Mouse (Mus musculus) right cerebral cortex, postnatal 36 days (tissue): ENCODE measurements at regions not wholly inside any gene's neighbourhood (a gene's known extent, or its start where the extent isn't known, plus 50 kb on each side); places are given as distances from the start of the nearest gene placed in this dataset.

Experiments used
- DNase-seq, 2 experiments: peaks; one replicate each; pipeline ENCODE4 v3.0.0; 2022; ENCODE audit warnings: low spot score in 2 of 2, mixed read lengths in 1 of 2

DNA sequence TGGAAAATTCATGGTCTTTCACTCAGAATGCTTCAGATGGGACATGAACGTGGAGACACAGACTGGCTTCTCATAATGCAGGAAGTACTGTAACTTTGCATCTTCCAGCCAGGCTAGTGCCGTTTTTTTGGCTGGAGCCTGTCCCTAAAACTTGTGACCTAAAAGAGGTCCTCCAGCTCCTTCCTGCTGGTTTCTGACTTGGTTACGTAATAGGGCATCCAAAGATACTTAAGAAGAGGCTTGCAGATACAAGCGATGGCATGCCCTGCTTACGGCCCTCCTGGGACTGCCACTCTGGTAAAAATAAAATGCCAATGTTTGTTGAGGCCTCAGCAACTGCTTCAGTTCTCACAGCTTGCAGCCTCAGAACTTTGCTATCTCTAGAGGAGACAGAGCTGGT lies 177.3 kb upstream of the Arl4c start:
- no peak for DNase-seq

DNA sequence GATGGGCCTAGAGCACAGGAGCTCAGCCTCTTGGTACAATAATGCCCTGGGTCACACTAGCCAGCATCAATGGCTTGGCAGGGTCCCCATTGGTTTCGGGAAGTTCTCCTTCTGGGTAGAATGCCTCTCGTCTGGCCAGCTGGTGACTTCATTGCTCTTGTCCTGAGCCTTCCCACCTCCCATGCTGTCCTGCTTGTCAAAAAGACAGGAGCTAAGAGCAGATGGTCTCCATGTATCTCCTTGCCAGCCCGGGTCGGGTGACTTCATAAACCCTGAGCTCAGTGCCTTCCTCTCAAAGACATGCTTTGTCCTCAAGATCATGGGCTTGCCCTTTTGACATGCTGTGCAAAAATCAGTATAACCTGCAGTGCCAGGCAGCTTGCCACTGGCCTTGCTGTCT lies 179.2 kb upstream of the Sh3bp4 start:
- DNase-seq, result no peak

DNA sequence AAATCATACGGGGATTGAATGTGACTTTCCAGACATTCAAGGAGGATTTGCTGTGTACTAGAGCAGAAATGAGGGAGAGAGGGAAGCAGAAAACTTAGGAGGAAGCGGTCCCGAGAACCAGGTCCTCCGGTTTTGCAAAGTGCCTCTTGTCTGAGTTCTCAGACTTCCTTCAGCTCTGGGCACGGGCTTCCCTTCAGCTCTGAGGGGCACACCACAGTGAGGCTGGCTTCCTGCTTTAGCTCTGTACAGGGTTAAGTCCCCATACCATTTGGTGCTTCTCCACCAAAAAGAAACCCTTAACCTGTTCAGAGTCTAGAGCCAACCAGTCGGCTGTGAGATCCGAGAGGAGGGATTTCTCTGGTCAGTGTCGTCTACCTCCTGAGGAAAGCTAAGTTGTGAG lies 167.8 kb upstream of the Sh3bp4 start:
- DNase-seq, result no peak

DNA sequence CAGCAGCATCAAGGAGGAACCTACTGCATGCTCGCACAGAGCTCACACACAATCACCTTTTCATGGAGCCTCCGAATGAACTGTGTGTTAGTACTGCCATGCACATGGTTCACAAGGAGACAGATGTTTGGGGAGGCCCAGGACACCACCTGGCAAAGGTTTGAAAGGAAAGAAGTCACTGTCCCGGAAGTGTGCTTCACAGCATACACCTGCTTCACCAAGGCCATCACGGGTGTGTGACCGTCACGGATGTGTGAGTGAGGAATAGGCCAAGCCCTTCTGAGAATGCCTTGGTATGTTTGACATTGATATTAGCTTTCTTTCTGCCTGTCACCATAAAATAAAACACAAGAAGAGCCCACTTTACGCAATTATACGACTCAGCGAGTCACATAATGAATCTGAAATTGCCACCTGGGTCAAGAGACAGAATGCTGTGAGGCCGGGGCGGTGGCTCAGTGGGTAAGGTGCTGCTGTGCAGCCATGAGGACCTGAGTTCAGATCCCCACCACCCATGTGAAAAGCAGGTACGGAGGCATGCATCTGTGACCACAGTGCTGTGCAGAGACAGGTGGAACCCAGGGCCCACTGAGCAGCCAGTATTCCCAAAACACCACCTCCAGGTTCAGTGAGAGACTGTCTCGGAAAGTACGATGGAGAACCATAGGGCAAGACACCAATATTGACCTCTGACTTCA lies 162.3 kb upstream of the Sh3bp4 start:
- DNase-seq, result no peak

DNA sequence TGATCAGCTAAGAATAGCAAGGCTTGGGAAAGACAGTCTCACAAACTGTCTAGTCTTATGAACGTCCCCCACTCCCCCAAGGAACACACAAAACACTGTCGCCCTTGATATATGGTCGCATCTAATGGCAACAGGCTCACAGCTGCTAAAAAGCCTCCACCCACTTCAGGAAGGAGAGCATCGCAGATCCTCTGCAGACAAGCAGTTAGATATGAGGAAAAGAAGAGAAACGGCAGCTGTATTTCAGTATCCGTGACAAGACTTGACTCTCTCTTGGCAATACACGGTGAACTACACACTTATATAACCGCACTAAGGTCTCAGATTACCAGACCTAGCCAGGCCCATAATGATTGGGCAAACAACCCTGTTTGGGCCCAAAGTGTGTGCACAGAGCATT lies 161.5 kb upstream of the Sh3bp4 start:
- no peak for DNase-seq

DNA sequence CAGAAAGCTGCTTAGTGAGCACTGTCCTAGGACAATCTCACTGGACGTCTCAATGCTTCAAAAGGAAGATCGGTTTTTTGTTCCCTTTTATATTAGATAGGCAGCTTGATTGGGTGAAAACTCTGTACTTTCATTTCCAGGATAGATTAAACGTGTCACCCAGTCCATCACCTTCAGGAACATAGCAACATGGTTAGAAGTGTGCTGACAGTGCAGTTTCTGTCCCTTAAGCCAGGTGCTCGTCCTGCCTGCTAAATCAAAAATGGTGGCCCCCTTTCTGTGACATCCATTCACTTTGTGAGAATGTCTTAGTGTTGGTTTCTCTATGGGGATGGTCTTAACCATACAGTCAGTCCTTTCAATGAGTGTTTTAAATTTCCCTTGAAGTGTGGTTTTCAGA lies 160.9 kb upstream of the Sh3bp4 start:
- DNase-seq, result no peak

DNA sequence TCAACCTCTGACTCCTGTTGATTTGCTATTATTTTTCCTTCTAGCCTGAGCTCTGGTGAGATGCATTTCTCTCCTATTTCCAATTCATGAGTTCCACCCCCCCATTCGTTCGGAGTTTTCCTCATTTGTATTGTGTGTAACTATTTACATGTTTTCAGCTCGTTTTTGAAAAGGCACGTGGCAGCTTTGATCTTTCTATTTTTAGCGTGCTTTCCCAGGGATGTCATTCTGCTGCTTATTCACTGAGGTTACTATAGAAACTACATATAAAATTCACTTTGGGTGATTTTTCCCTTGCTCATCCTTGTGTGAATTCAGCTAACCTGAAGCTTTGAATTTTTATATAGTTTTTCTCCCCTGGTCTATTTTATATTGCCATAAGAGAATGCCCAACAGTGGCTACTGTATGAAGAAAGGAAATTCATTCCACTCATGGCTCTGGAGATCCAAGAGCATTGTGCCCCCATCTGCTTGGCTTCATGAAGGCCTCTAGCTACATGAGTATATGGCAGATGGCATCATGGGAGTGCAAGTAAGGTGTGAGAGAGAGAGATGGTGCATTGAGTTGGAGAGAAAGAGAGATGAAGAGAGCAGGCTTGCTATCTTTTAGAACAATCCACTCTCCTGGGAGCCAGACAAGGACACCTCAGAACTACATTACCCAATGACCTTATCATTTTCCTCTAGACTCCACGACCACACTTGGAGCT lies 160.2 kb upstream of the Sh3bp4 start:
- no peak for DNase-seq

DNA sequence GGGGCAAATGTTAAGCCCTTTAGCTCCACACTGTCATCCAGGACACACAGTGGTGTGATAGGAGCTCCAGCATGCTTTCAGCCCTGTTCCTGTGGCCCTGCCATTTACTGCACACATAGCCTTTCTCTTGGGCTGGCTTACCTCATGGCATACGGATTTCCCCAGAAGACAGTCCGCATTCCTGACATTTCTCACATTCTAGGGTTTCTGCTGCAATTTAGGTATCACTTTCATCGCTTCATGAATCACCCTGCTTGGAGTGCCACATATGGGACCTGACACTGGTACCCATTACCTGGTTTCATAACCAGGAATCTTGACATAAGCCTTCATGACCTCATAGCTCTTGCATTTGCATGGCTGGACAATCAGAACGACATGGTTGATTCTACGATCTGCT lies 158.5 kb upstream of the Sh3bp4 start:
- DNase-seq, result no peak

DNA sequence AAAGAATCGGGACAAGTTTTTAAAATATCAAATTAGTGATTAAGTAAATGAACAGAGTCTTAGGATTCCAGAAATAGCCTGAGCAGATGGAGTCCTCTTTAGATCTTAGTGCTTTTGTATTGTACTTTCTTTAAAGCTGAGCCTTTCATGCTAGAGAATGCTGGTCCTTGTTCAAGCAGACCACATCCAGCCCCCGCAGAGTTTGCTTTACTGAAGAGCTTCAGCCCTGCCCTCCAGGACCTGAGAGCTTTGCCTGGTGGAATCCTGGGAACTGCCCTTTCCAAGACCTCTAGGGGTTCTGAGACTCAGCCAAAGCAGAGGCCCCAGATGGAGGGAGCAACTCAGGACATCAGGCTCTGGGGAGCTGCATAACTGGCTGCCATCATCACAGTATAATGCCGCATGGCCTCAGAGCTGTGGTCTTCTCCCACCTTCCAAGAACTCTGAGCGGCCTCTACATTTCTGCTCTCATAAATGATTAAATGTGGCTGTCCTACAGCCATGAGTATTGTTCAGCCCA lies 153.6 kb upstream of the Sh3bp4 start:
- no peak for DNase-seq

DNA sequence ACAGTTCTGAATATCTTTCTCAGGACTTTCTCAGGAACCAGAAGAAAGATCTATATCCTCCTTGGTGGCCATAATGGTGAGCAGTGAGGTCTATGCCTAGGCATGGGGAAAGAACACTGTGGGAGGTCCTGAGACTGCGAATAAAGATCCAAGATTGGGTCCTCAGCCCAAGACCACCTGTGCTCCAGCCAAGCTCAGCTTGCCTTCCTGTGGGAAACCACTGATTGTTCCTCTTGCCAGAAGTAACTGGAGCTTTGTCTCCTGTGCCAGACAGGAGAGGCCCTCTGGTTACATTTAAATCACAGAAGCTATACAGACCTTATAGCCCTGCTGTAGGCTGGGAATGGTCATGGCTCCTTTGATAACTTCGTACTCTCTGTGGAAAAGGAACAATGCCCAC lies 148.8 kb upstream of the Sh3bp4 start:
- DNase-seq, result no peak

DNA sequence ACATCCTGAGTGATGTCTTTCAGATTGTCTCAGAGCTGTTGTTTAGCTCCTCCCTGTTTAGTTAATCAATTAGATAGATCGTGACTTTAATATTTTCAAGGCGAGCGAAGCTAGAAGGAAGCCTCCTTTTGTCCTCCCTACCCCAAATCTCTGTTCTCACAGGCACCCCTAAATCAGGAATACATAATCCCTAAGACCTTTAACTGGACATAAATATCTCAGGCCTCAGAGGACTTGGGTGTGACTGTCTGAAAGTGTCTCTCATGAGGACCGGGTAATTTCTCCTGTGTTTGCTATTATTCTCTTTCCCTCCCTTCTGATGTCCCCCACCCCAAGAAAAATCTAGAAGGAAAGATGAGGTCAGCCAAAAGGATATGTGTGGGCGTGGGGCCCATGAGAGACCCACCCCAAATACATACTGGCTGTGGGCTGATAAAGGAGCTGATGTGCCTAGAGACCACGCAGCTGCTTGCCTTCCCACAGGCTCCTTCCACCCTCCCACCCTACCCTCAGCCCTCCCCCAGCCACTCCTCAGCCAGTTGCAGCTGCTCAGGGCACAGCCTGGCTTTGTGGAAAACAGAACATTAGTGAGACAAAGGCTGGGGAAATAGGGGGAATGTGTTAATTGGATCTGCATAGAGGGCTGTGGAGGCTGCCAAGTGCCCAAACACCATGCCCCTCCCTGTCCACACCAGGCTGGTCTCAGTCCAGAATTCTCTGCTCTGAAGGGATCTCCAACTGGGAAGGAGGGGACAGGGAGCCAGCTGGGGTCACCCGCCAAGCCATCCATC lies 146.2 kb upstream of the Sh3bp4 start:
- DNase-seq, result no peak

DNA sequence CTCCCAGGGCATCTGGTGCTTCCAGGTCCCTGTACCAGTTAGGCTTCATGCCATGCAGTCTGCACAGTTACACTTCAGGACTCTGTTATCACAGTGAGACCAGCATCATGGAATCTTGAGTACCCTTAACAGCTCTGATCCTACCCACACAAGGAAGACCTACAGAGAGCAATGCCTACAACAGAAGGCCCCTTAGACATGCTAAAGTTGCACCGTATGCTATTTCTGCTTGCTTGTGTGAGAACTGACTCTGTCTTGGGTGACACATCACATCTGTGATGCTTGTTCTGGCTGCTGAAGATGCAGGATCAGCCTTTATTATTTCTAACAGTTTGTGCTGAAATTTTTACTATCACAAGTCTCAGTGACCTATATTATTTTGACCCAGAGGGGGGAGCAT lies 135.0 kb upstream of the Sh3bp4 start:
- DNase-seq, result no peak

DNA sequence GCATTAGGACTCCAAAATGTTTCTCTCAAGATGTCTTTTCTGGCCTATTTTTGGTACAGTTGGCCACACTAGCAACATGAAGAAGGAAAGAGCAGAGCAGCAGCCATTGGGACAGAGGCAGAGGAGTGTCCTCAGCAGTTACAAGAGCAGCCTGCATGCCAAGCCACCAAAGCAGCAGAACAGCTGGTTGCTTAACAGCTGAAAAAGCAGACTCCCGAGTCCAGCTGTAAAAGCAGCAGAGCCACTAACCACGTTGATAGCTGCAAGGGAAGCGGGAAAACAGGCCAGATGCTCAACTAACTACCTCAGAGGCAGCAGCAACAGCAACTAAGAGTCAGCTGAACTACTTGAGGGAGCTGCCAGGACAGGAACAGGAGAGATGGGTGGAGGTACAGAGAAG lies 134.4 kb upstream of the Sh3bp4 start:
- no peak for DNase-seq

DNA sequence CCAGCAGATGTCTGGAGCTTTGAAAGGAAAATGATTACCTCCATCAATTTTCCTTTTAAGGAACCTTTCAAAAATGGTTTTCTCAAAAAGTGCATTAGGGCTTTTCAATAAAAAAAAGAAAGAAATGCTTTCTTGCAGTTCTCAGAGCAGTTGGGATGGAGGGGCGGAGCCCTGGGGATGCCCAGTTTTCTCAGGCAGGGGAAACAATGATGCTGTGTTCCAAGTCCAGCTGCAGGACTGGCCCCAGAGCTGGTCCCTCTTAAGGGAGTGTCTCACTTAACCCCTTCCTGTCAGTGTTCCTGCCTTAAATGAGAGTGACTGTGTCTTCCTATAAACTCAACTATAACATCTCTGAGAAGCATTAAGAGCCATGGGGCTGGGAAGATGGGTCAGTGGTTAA lies 132.9 kb upstream of the Sh3bp4 start:
- no peak for DNase-seq

DNA sequence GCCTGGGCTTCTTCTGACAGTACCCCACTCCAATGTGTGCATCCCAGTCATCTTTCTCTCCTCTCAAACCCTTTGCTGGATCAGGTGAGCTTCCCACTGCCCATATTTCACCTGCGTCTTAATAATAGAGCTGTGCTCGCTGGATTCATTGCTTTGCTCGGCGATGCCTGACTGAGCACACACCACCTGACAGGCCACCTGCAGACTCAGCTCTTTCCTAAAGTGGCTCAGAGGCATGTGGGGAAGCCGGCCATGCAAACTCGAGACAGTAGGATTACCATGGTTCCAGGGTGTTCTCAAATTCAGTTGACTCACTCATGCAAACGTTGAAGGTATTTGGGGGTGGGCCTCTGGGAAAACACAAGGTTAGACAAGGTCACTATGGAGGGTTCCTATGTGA lies 131.8 kb upstream of the Sh3bp4 start:
- DNase-seq, result no peak

DNA sequence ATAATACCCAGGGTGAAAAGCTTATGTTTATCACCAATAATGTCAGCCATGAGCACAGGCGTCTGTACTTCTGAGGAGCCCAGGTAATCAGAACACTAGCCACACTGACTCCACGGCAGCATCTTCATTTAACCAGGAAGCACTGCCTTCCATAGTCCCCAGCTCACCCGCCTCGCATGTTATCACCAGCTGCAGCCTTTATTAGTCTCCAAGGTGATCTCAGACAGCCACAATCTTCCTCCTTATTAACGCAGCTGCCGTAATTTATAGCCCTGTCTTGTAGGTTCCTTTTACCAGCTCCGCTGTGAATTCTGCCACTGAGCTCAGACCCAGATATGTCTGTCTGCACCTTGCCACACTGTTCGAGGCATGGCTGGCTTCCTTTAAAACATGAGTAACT lies 127.2 kb upstream of the Sh3bp4 start:
- no peak for DNase-seq

DNA sequence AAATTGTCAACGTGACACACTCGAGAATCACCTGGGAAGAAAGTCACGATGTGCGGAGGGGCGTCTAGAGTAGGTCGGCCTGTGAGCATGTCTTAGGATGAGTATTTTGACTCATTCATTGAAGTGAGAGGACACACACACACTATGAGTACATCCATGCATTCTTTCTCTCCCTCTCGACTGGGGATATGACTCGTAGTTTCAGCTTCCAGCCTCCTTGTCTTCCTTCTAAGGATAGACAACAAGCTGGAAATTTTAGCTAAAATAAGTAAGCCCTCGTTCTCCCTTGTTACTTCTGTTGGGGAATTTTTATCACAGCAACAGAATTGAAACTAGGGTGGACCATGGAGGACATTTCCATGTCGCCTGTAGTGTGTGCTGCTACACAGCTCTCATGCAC lies 124.3 kb upstream of the Sh3bp4 start:
- no peak for DNase-seq

DNA sequence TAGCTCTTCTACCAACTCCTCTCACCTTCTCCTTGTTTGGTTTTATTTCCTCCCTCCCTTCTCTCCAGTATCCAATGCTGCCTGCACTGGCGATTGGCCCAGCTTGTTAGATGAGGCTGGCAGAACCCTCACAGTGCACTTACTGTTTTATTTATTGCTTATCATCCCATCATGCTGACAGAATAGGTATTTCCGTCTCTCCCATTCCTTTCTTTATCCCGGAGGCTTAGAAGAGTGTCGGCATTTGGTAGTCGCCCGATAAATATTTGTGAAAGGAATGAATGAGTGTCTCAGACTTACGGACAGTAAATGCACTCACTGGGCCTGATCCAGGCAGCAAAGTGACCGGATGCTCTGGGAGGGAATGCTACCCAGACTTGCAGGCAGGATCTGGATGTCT lies 123.8 kb upstream of the Sh3bp4 start:
- no peak for DNase-seq

DNA sequence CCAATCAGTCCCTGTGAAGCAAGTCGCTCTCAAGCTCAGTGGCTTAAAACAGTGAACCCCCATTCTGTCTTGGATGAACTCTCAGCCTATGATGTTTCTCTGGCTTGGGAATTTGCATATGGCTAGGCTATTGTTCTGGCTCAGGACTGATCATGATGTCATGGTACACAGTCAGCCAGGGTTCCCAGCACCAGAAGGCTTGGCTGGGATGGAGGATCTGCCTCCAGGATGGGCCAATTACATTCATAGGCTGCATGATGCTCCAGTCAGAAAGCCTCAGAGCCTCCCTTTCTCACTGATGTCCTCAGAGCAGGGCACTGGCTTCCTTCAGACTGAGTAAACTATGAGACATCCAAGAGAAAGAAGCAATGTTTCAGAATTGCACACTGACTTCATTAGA lies 120.3 kb upstream of the Sh3bp4 start:
- no peak for DNase-seq

DNA sequence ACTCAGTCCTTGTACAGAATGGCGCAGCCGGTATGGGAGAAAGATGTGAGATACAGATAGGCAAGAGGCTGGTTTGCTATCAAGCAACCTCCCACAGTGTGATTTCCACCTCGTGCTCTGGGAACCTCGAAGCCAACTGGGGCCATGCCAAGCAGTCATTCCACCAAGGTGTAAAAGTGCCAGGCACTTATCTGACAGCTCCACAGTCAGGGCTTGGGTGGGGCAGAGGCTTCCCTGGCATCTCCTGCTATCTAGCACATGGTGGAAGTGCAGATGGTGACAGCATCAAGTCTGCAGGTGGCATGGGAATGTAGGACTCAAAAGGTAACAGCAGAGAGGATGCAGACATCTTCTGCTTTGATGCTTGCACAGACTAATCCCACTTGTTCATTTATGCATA lies 116.7 kb upstream of the Sh3bp4 start:
- no peak for DNase-seq

DNA sequence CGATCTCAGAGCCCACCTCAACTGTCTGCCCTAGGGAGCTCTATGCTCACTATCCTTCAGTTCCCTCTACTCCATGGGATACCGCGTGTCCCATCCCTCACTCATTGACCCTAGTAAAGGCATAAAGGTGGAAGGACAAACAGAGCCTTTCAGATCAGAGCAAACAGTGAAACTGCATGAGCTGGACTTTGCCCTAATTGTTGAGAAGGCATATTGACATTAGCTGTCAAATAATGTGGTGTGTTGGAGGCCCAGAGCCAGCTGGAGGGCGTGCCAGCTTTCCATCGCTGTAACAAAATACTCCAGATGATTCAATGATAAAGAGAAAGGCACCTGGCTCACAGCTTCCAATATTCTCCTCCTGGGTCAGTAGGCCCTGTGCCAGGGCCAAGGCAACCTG lies 115.4 kb upstream of the Sh3bp4 start:
- DNase-seq, result no peak

DNA sequence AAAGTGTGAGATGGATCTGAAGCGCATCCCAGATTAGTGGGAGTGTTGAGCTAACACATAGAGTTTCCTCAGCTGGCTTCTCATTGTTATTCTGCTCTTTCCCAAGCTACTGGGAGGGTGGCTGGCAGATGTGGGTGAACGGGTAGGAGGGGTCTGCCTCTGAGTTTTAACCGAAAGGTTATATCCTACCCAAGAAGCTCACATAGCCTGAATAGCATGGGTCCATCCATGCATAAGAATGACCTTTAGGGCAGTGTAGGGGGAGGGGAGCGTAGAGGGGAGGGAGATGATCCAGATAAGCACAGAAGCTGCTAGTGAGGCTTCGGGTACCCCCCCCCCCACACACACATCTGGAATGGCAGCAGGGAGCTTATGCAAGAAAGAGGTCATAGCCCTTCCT lies 113.2 kb upstream of the Sh3bp4 start:
- no peak for DNase-seq

DNA sequence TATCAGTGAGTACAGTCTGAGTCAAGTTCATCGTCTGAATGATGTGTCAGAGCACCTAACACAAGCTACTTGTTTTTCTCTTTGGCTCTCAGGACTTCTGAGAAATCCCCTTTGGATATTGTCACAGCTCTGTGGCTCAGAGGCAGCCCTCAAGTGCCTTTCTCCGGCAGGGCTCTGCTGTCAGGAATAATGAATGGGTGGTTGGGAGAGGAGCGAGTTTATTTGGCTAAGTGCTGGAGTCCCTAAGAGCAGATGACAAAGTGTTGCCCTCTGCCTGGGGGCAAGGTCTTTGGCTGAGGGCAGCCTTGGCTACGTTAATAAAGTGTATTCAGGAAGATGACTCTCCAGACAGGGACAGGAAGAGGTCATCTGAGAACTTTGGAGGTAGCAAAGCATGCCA lies 110.5 kb upstream of the Sh3bp4 start:
- DNase-seq, result no peak
